Mouse (Mus musculus) erythroblast, embryonic 14.5 days (primary cell): ENCODE measurements around the gene Inafm2.

Source experiments
- GATA1 ChIP-seq: IDR thresholded peaks from 2 replicates; pipeline ENCODE4 v1.6.1; 2012; ENCODE audit warnings: low read length, inconsistent platforms, mixed read lengths
- TAL1 ChIP-seq: IDR thresholded peaks from 3 replicates; pipeline ENCODE4 v1.6.1; 2012; ENCODE audit warnings: low read length, inconsistent platforms, mixed read lengths

GRCm38 (mm10) chr2:118774536-118774935 is 29.0 kb downstream of the Inafm2 start:
- TF ChIP-seq GATA1 (no peak), TAL1 (no peak)
